Mouse (Mus musculus) layer of hippocampus, postnatal 10 days (tissue): Measurements from ENCODE around the gene Sned1. TPM values are rescaled to one million over a fixed set of nuclear protein-coding genes. Genes with fewer than 3 reads are reported as not detected.
"Not testable (repeated sequence)": the region's sequence is repeated elsewhere in the genome, so short reads cannot be mapped to it uniquely, and the experiment has no call there.

Experiments
- DNase-seq, 2 experiments: peaks; one replicate each; pipeline ENCODE4 v3.0.0; 2021; ENCODE audit warnings: low spot score in 2 of 2
- long read RNA-seq: library from polyadenylated mRNA; stranded (forward); transcript quantifications from one replicate; pipeline ENCODE4 v2.0.0, GENCODE M21; 2023
- total RNA-seq, 2 experiments: library from RNA; stranded (reverse); gene quantifications; 2 replicates each; pipeline ENCODE4 v1.2.3; 2021

Sned1 gene
- total RNA-seq: 10 to 100 TPM in 1 of 2 experiments, 1 to 10 TPM in 1; 9.3 to 10.2 TPM
- long read RNA-seq, partial matches to known transcripts: 0 of 1 reads
- long read RNA-seq, other reads (novel, unspliced or antisense): 1 of 1 reads

GRCm38 (mm10) chr1:93235576-93236544 is at the start of gene Sned1:
TSS of gene Sned1 (plus strand) at chr1:93235841.
- peak; percentile 75 to 81 for DNase-seq

GRCm38 (mm10) chr1:93190726-93191305 is 44.8 kb upstream of the Sned1 start:
- DNase-seq: no peak

- DNase-seq: no peak
Observed at GRCm38 (mm10) chr1:93194961-93195360, 40.7 kb upstream of the Sned1 start.

GRCm38 (mm10) chr1:93197454-93197853 is 38.2 kb upstream of the Sned1 start:
- DNase-seq: not testable (repeated sequence)

DNA sequence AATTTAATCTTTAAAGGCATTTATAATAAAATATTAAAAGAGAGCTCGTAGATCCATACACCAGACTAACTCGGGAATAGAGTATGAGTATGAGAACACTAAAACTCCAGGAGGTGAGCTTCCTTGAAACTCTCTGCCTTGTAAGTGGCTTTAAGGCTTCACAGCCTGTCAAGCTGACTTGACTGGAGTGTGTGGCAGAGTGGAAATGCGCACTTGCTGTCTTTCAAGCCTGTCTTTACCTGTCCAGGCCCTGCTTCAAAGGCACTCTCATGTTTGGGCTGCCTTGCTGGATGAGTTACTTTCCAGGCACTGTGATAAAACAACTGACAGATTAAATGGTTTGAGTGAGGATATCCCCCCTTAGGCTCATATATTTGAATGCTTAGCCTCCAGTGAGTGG is 37.7 kb upstream of the Sned1 start:
- DNase-seq: no peak

GRCm38 (mm10) chr1:93206277-93206970 is 29.2 kb upstream of the Sned1 start:
- no peak for DNase-seq

DNA sequence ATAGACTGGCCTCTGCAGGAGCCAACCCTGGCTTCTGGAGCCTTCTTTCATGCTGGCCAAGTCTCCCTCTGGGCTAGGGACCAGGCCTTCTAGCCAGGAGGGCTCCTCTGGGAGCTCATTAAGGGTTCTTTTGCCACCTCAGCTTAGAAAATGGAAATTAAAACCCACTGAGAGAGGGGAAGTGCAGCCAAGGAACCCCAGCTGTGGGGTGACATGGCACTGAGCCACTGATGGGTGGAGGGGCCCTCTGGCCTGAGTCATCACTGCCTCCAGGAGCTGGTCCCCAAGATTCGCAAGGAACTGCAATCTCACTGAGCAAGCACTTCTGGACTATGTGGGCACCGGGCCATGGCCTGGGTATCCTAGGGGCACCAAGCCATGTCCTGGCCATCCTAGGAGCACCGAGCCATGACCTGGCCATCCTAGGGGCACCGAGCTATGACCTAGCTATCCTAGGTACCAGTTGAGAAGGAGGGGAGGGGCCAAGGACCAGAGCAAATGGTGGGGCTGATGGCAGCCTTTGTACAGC is 28.0 kb upstream of the Sned1 start:
- DNase-seq: peak; percentile 24 to 57

DNA sequence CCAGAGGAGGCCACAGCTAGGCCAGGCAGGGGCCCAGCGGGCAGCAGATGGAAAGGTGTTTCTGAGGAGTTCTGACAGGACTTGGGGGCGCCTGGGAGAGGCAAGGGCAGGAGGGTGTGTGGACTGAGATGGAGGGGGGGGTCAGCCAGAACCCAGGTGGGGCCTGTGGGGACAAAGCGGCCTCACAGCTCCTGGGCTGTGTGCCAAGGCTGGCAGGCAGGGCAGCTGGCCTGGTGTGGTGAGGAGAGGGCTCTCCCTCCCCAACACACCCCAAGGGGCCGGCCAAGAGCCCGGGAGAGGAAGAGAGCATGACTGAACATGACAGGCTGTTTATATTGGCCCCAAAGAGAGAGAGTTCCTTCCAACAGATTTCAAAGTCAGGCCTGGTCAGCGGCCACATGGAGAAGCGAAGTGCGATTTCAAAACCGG is 25.4 kb upstream of the Sned1 start:
- peak; percentile 58 to 73 for DNase-seq

- DNase-seq: no peak
Observed at GRCm38 (mm10) chr1:93211019-93211418, 24.6 kb upstream of the Sned1 start.

DNA sequence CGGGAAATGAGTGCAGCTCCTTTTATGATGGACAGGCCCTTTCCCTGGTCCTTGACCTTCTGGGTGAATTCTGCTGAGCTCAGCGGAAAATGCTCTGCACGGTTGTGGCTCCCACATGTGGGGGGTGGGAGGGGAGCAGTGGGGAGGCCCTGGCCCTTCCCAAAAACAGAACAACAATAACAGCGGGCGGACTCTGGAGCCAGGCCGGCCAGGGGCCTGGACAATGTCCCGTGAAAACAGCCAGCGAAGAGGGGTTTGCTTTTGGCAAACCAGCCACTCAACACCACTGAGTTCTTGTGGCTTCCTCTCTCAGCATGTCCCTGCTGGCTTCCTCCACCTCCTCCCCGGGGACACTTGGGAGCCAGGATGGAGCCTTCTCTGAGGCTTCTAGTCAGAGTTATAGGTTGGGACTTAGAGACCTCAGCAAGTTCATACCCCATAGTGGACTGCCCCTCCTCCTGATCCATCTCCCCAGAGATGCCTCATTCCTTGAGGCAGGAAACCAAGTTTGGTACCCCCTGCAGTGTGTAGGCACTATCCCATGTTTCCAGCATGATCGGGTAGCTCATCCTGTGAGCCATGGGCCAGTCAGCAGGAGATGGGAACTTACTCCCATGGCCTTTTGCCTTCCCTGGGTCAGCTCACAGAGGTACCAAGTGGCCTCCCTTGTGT is 24.0 kb upstream of the Sned1 start:
- no peak for DNase-seq

GRCm38 (mm10) chr1:93212441-93212840 is 23.2 kb upstream of the Sned1 start:
- DNase-seq: no peak

- DNase-seq: no peak
Observed at GRCm38 (mm10) chr1:93214612-93215011, 21.0 kb upstream of the Sned1 start.

DNA sequence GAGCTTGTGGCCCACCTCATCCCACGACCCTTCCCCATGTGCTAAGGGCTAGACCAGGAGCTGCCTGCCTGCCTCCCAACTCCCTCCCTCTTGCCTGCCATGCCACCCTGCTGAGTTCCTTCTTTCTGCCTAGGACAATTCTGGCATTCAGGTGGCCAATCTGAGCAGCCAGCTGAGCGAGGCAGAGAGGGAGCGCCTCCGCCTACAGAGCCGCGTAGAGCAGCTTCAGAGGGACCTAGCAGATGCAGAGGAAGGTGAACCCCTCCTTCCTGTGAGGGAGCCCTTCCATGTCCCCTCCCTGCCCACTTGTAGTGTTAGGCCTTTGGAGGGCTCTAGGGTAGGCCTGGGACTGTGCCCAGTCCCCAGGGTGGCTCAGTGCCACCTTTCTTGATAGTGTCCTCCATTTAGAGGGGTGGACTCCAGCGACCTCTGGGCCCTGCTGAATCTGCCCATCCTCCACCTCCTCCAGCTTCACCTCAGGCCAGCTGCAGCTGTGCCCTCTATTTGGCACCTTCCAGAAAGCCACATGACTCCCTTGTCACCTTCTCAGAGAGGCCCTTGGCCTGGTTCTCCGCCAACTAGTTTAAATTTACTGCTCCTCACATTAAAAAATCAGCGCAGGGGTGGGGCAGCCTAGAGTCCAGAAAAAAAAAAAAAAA is 18.7 kb upstream of the Sned1 start:
- no peak for DNase-seq

DNA sequence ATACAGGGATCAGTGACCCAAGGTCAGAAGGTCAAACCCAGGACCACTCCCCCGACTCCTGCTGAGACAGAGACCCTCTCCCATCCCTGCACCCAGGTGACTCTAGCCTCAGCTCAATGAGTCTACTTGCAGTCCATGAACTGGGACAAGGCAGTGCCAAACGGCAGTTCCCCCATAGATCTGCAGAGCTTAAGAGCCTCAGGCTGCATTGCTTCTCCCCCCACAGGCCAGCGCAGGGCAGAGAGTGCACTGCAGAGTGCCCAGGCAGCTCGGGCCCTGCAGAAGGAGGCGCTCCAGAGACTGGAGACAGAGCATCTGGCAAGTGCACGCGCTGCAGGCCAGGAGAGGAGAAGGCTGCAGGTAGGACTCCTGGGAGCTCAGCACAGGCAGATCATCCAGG is 18.1 kb upstream of the Sned1 start:
- DNase-seq: no peak

GRCm38 (mm10) chr1:93220776-93221175 is 14.9 kb upstream of the Sned1 start:
- peak; percentile 41 to 43 for DNase-seq

- no peak for DNase-seq
Observed at GRCm38 (mm10) chr1:93223972-93224371, 11.7 kb upstream of the Sned1 start.

DNA sequence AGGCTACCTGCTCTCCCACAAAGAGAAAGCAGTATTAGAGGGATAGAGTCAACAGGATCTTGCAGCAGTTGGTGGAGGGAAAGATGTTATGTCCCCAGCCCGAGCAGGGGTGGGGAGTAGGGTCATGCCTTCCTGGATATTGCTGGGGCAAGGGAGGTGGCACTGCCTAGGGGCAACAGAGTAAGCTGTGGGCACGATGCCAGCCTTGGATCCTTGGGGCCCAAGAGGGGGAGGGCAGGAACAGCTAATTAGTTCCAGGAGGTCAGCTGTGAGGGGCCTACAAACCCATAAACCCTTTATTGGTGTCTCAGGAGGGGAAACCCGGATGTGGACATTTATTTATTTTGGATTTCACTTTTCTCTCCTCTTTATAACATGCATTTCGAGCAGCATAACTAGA is 10.4 kb upstream of the Sned1 start:
- DNase-seq: no peak

DNA sequence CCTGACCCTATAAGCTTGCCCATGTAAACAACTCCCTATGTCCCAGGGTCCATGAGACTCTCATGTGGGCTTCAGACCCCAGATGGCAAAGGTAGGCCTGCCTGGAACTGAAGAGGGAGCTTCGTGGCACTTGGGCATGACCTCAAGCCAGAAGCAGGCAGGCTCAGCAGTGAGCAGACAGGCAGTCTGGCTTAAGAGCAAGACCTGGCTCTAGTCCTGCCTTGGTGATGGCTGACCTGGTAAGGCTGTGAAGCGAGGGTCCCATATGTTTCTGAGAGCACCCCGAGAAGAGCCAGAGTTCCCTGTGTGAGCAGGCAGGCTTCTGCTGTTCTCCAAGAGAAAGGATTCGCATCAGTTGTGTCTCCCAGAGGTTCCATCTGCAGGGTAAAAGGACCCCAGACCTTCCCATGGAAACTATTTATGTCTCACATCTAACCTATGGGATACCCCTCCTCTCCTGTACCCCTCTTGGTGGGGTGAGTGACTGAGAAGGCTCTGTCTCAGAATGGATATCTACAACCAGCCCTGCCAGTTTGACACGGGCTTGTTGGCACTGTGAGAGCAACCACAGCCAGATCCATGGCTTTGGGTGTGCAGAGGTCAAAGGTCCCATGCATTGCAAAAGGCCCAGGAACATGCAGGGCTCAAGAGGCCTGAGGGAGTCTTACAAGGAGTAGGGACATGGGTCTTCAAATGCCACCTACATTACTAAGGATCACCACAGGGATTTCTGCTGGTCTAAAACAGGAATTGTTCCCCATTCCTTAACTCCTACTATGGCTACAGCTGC is 9.7 kb upstream of the Sned1 start:
- DNase-seq: no peak

DNA sequence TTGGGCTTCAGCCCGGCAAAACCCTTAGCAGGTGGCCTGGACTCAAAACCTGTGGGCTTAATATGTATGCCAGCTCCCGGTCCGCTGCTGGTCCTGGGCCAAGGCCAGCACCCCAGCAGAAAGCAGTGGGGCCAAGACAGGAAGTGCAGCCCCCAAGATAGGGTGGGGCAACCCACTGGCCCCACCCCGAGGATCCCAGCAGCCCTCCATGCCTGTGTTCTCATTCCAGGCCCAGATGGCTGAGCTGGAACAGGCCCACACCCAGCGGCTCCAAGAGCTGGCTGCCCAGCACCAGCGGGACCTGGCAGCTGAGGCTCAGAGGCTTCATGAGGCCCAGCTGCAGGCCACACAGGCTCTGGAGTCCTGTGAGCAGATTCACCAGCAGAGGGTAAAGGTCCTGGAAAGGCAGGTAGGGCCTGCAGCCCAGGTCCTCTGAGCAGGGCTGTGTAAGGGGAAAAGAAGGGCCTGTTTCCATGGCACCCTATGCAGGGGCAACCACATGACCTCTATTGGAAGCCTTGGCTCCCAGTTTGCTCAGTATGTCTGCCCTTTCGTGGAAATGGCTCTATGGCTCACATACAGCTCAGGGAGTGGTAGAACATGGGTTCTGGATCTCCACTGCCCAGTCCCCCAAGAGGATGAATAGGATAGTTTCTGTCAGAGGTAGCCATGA is 8.2 kb upstream of the Sned1 start:
- peak; percentile 55 to 58 for DNase-seq
